Mouse (Mus musculus) adrenal gland, adult 2 months (tissue): ENCODE data around the gene Stat2. TPM values are rescaled to one million over a fixed set of nuclear protein-coding genes. Genes with fewer than 3 reads are reported as not detected.
"Not testable (repeated sequence)": the region's sequence is repeated elsewhere in the genome, so short reads cannot be mapped to it uniquely, and the experiment has no call there.

ENCODE experiments used
- DNase-seq: peaks from one replicate; pipeline ENCODE4 v3.0.0; 2021
- polyA plus RNA-seq: library from polyadenylated mRNA; depleted of rRNA; stranded (reverse); fragments of >200 nt; gene quantifications from 2 replicates; pipeline ENCODE4 v1.2.3, GENCODE M21; 2012
- total RNA-seq, 2 experiments: library from RNA; stranded (reverse); gene quantifications; 2 replicates each; pipeline ENCODE4 v1.2.3; 2021

The Stat2 gene
- total and polyA plus RNA-seq, 3 experiments = 24.0 to 39.2 (median 33.5) TPM

GRCm38 (mm10) chr10:128256328-128256727, 14.0 kb upstream of the Stat2 start:
- DNase-seq = no peak

- DNase-seq = no peak
These were observed 11.4 kb upstream of the Stat2 start for GRCm38 (mm10) chr10:128258953-128259352.

- no peak for DNase-seq
These were observed 10.4 kb upstream of the Stat2 start for GRCm38 (mm10) chr10:128259946-128260345.

GRCm38 (mm10) chr10:128260376-128260775, 10.0 kb upstream of the Stat2 start:
- not testable (repeated sequence) for DNase-seq

GRCm38 (mm10) chr10:128262300-128262699, 8.1 kb upstream of the Stat2 start:
- DNase-seq = no peak

GRCm38 (mm10) chr10:128263393-128264310, 6.7 kb upstream of the Stat2 start:
- no peak for DNase-seq

GRCm38 (mm10) chr10:128268371-128268770, 2.0 kb upstream of the Stat2 start, which contains the start of gene Apof:
Apof (plus strand) TSS chr10:128268671.
- DNase-seq = peak; percentile 47

GRCm38 (mm10) chr10:128269206-128269910, 1.0 kb upstream of the Stat2 start:
- DNase-seq = peak; percentile 24

GRCm38 (mm10) chr10:128270866-128271265, 507 bp downstream of the Stat2 start:
- no peak for DNase-seq

- no peak for DNase-seq
These were observed 1.5 kb downstream of the Stat2 start for GRCm38 (mm10) chr10:128271883-128272282.

GRCm38 (mm10) chr10:128272819-128273439, 2.6 kb downstream of the Stat2 start:
- not testable (repeated sequence) for DNase-seq

GRCm38 (mm10) chr10:128275374-128275773, 5.0 kb downstream of the Stat2 start:
- DNase-seq = not testable (repeated sequence)

GRCm38 (mm10) chr10:128278158-128278557, 7.8 kb downstream of the Stat2 start:
- DNase-seq = no peak

GRCm38 (mm10) chr10:128280943-128281342, 10.6 kb downstream of the Stat2 start:
- no peak for DNase-seq

GRCm38 (mm10) chr10:128281682-128282081, 11.3 kb downstream of the Stat2 start:
- no peak for DNase-seq

- DNase-seq = peak; percentile 39
These were observed 12.6 kb downstream of the Stat2 start for GRCm38 (mm10) chr10:128282886-128283450.

GRCm38 (mm10) chr10:128283604-128284579, 13.5 kb downstream of the Stat2 start:
- DNase-seq = peak; percentile 62

- DNase-seq = not testable (repeated sequence)
These were observed 20.2 kb downstream of the Stat2 start for GRCm38 (mm10) chr10:128290594-128290993.

- no peak for DNase-seq
These were observed 26.2 kb downstream of the Stat2 start for GRCm38 (mm10) chr10:128296370-128297090.

- DNase-seq = peak; percentile 54
These were observed 26.9 kb downstream of the Stat2 start for GRCm38 (mm10) chr10:128297221-128297620.
